Mouse (Mus musculus) spleen, adult 2 months (tissue): ENCODE results near the gene Srbd1. TPM values are rescaled to one million over a fixed set of nuclear protein-coding genes. Genes with fewer than 3 reads are reported as not detected.

ENCODE experiments used
- DNase-seq, 2 experiments: peaks; one replicate each; pipeline versions ENCODE4 v3.0.0 to v3.0.0-alpha.2; 2012 to 2021; ENCODE audit warnings: low spot score in 2 of 2, low read depth in 1 of 2
- H3K27ac ChIP-seq: fragments of 200-500 bp; 2 replicates; pipeline ENCODE4 v1.5.1; 2012; ENCODE audit warnings: low read length, inconsistent platforms; ENCODE audit not compliant: insufficient read depth
- H3K27me3 ChIP-seq: fragments of 200-500 bp; 2 replicates; pipeline ENCODE4 v1.6.1; 2012; ENCODE audit warnings: mild to moderate bottlenecking, moderate library complexity, low read length, inconsistent platforms; ENCODE audit not compliant: control insufficient read depth, insufficient read depth
- H3K36me3 ChIP-seq: fragments of 200-500 bp; 2 replicates; pipeline ENCODE4 v1.6.1; 2012; ENCODE audit warnings: mild to moderate bottlenecking, low read length, inconsistent platforms; ENCODE audit not compliant: control insufficient read depth, insufficient read depth
- H3K4me1 ChIP-seq: fragments of 200-500 bp; 2 replicates; pipeline ENCODE4 v1.6.1; 2011; ENCODE audit warnings: inconsistent platforms; ENCODE audit not compliant: control insufficient read depth, insufficient read depth, insufficient read length
- H3K4me3 ChIP-seq: fragments of 200-500 bp; 2 replicates; pipeline ENCODE4 v1.5.1; 2011; ENCODE audit warnings: mild to moderate bottlenecking, inconsistent platforms; ENCODE audit not compliant: insufficient read depth, insufficient read length; ENCODE audit errors: extremely low read depth
- CTCF ChIP-seq: fragments of 200-500 bp; IDR thresholded peaks from 2 replicates; pipeline ENCODE4 v1.5.1; 2011; ENCODE audit warnings: mild to moderate bottlenecking, inconsistent platforms; ENCODE audit not compliant: insufficient read depth, insufficient read length, insufficient replicate concordance; ENCODE audit errors: extremely low read depth
- POLR2A ChIP-seq: fragments of 200-500 bp; IDR thresholded peaks from 2 replicates; pipeline ENCODE4 v1.6.1; 2011; ENCODE audit warnings: low read depth, low read length, inconsistent platforms
- WGBS: fragments of 180-500 bp; shearing (Covaris S2); methylation state at CpG from one replicate; pipeline ENCODE4 v1.1.7; 2018; 5-methylcytosine and 5-hydroxymethylcytosine counted together
- polyA plus RNA-seq: library from polyadenylated mRNA; depleted of rRNA; stranded (reverse); fragments of >200 nt; gene quantifications from 2 replicates; pipeline ENCODE4 v1.2.3, GENCODE M21; 2012

The Srbd1 gene
- polyA plus RNA-seq, 1 experiment = 2.2 TPM

DNA sequence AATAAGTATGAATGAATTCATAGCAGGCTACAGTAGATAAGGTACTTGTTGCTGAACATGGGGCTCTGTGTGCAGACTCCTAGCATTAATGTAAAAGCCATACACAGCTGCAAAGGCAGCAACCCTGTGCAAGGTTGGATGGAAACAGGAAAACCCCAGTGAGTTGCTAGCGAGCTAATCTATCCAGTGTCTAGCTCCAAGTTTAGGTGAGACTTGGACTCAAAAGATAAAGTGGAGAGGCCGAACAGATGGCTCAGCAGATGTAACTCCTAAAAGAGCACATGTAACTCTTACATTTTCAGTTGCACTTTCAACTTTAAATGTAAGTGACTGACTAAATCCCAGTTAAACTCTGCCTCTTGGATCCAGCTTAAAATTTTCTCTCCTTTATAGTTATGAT, 48.1 kb downstream of the Srbd1 start:
- no peaks in the 10 kb centered on the region for H3K4me1 ChIP-seq
- no peaks in the 10 kb centered on the region for H3K27me3 ChIP-seq
- H3K27ac ChIP-seq = no peak overlapping the region
- WGBS = 81% methylated on average over 2 of the region's 2 CpGs
- no peak for DNase-seq
- peaks cover 12% of the 10 kb centered on the region for H3K36me3 ChIP-seq
- H3K4me3 ChIP-seq = no peak overlapping the region
- TF ChIP-seq POLR2A (no peak), CTCF (no peak)

GRCm38 (mm10) chr17:86093124-86093523, 51.9 kb downstream of the Srbd1 start:
- peaks cover 6% of the 10 kb centered on the region for H3K36me3 ChIP-seq
- DNase-seq = no peak
- no peak overlapping the region for H3K27ac ChIP-seq
- H3K27me3 ChIP-seq = no peaks in the 10 kb centered on the region
- 85% methylated on average over 1 of the region's 1 CpGs for WGBS
- TF ChIP-seq POLR2A = no peak
- TF ChIP-seq CTCF = no peak
- H3K4me1 ChIP-seq = no peaks in the 10 kb centered on the region
- H3K4me3 ChIP-seq = no peak overlapping the region

GRCm38 (mm10) chr17:86091631-86092030, 53.3 kb downstream of the Srbd1 start:
- 96% methylated on average over 1 of the region's 1 CpGs for WGBS
- no peak for TF ChIP-seq POLR2A
- TF ChIP-seq CTCF = no peak

DNA sequence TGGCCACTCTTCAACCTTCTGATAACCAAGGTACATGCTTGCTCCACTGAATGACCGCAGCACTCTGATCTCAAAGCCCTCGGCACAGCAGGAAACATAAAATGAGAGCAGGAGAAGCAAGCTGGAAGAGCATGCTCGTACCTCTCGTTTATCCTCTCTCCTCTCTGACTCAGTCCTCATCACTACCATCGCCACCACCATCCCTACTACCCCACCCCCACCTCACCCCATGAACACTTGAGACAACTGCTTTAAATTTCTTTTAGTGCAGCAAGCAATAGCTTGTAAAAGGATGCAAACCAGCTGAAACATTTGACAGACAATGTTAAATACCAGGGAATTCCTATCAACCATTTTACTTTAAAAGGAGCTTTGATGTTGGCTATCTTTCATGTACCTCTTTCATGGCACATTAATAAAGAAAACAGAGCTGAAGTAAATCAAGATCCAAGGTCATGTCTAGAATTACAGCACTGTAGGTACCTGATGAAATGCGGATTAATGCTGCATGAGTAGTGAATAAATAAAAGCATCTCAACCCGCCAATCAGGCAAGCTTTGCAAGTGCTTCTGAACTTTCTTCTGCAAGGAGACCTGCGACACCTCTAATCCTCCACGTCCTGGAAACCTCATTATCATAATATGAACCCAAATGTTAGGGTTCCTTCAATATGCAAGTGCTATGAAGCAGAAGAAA, 54.9 kb downstream of the Srbd1 start:
- DNase-seq = no peak
- no peak overlapping the region for H3K27ac ChIP-seq
- no peak overlapping the region for H3K4me3 ChIP-seq
- no peaks in the 10 kb centered on the region for H3K27me3 ChIP-seq
- TF ChIP-seq CTCF (no peak), POLR2A (no peak)
- H3K36me3 ChIP-seq = no peaks in the 10 kb centered on the region
- WGBS = 94% methylated on average over 9 of the region's 9 CpGs
- no peaks in the 10 kb centered on the region for H3K4me1 ChIP-seq

More at GRCm38 (mm10) chr17:86091631-86092030, 53.3 kb downstream of the Srbd1 start:
- DNase-seq = no peak
- Histone ChIP-seq H3K27me3 (no peaks in the 10 kb centered on the region), H3K4me3 (no peak overlapping the region), H3K36me3 (no peaks in the 10 kb centered on the region), H3K4me1 (no peaks in the 10 kb centered on the region), H3K27ac (no peak overlapping the region)

- Histone ChIP-seq H3K4me3 (no peak overlapping the region), H3K4me1 (no peaks in the 10 kb centered on the region), H3K27me3 (no peaks in the 10 kb centered on the region), H3K36me3 (peaks cover 2% of the 10 kb centered on the region; the same call in 1 of the 2 replicates), H3K27ac (no peak overlapping the region)
- DNase-seq = no peak
- WGBS = 89% methylated on average over 9 of the region's 9 CpGs
- no peak for TF ChIP-seq CTCF
- TF ChIP-seq POLR2A = no peak
These were observed 57.1 kb downstream of the Srbd1 start for GRCm38 (mm10) chr17:86087922-86088321.

- 88% methylated on average over 4 of the region's 4 CpGs for WGBS
- TF ChIP-seq POLR2A = no peak
- TF ChIP-seq CTCF = no peak
These were observed 58.8 kb downstream of the Srbd1 start for GRCm38 (mm10) chr17:86086191-86086590.

DNA sequence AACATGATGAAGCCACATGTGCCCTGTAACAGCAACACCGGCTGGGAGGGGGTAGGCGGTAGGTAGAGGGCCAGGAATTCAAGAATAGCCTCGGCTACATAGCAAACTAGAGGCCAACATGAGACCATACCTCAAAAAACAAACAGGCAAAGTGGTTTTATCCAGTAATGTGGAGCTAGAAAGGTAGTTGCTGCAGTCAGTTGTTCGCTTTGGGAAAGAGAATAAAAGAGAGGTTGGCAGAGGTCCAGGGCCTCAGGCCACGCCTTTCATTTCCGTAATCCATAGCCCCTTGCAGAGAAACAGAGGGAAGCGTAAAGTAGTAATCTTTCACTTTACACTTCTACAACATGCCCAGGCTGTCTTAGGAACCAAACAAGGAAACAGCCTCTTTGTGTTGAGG, 61.8 kb downstream of the Srbd1 start:
- TF ChIP-seq POLR2A = no peak
- no peak for TF ChIP-seq CTCF
- Histone ChIP-seq H3K27ac (no peak overlapping the region), H3K27me3 (no peaks in the 10 kb centered on the region), H3K4me3 (no peak overlapping the region), H3K36me3 (peaks cover 2% of the 10 kb centered on the region; the same call in 1 of the 2 replicates), H3K4me1 (no peaks in the 10 kb centered on the region)
- no peak for DNase-seq
- WGBS = 85% methylated on average over 7 of the region's 7 CpGs

More at GRCm38 (mm10) chr17:86086191-86086590, 58.8 kb downstream of the Srbd1 start:
- H3K4me1 ChIP-seq = no peaks in the 10 kb centered on the region
- H3K4me3 ChIP-seq = no peak overlapping the region
- no peak overlapping the region for H3K27ac ChIP-seq
- DNase-seq = no peak
- peaks cover 2% of the 10 kb centered on the region; the same call in 1 of the 2 replicates for H3K36me3 ChIP-seq
- H3K27me3 ChIP-seq = no peaks in the 10 kb centered on the region
